Mouse (Mus musculus): ENCODE measurements around the gene Trap1a. TPM values are rescaled to one million over a fixed set of nuclear protein-coding genes. Genes with fewer than 3 reads are reported as not detected.
"Not testable (repeated sequence)": the region's sequence is repeated elsewhere in the genome, so short reads cannot be mapped to it uniquely, and the experiment has no call there.

The Trap1a gene
- polyA plus RNA-seq (2015; fragmentation: Nextera tagmentation; extraction: Ambion mirVana), result not detected in 2 replicates

GRCm38 (mm10) chrX:139333263-139333994 is at the start of gene Trap1a:
TSS of gene Trap1a (plus strand) at chrX:139333683.
- no peak for ATAC-seq (replicated peaks; ENCODE audit: extremely low read depth, insufficient read depth, low FRiP score)
- Histone ChIP-seq H3K9ac (ENCODE audit: low read length) (no peak within 1 kb of the TSS), H3K4me1 (ENCODE audit: control insufficient read depth, insufficient read depth, low read length) (no peaks in the 10 kb centered on the region), H3K27me3 (ENCODE audit: control insufficient read depth, insufficient read depth, low read length) (no peaks in the 10 kb centered on the region; the same call in 1 of the 2 replicates), H3K4me3 (ENCODE audit: low read length) (no peak within 1 kb of the TSS), H3K9me3 (replicated peaks; ENCODE audit: control insufficient read depth, low read length) (no peaks in the 10 kb centered on the region; the same call in 1 of the 2 replicates), H3K27ac (ENCODE audit: low read length) (no peak within 1 kb of the TSS), H3K36me3 (ENCODE audit: control insufficient read depth, insufficient read depth) (no peaks in the 10 kb centered on the region), H3K4me2 (ENCODE audit: low read depth, low read length) (no peak within 1 kb of the TSS)
- 88% methylated on average over 24 of the region's 24 CpGs for WGBS

GRCm38 (mm10) chrX:139293114-139293513 is 40.4 kb upstream of the Trap1a start:
- H3K4me1 ChIP-seq (ENCODE audit: control insufficient read depth, insufficient read depth, low read length), result no peaks in the 10 kb centered on the region
- no peaks in the 10 kb centered on the region for H3K36me3 ChIP-seq (ENCODE audit: control insufficient read depth, insufficient read depth)
- WGBS, result 74% methylated on average over 2 of the region's 2 CpGs
- no peak for ATAC-seq (replicated peaks; ENCODE audit: extremely low read depth, insufficient read depth, low FRiP score)
- H3K4me3 ChIP-seq (ENCODE audit: low read length), result no peak overlapping the region
- H3K27ac ChIP-seq (ENCODE audit: low read length), result no peak overlapping the region
- H3K27me3 ChIP-seq (ENCODE audit: control insufficient read depth, insufficient read depth, low read length), result no peaks in the 10 kb centered on the region
- H3K4me2 ChIP-seq (ENCODE audit: low read depth, low read length), result no peak overlapping the region
- H3K9ac ChIP-seq (ENCODE audit: low read length), result no peak overlapping the region
- no peaks in the 10 kb centered on the region for H3K9me3 ChIP-seq (replicated peaks; ENCODE audit: control insufficient read depth, low read length)

GRCm38 (mm10) chrX:139295325-139295724 is 38.2 kb upstream of the Trap1a start:
- Histone ChIP-seq H3K9me3 (replicated peaks; ENCODE audit: control insufficient read depth, low read length) (no peaks in the 10 kb centered on the region), H3K4me2 (ENCODE audit: low read depth, low read length) (no peak overlapping the region), H3K4me1 (ENCODE audit: control insufficient read depth, insufficient read depth, low read length) (no peaks in the 10 kb centered on the region), H3K27me3 (ENCODE audit: control insufficient read depth, insufficient read depth, low read length) (no peaks in the 10 kb centered on the region), H3K36me3 (ENCODE audit: control insufficient read depth, insufficient read depth) (no peaks in the 10 kb centered on the region), H3K4me3 (ENCODE audit: low read length) (no peak overlapping the region), H3K9ac (ENCODE audit: low read length) (no peak overlapping the region), H3K27ac (ENCODE audit: low read length) (no peak overlapping the region)
- 53% methylated on average over 1 of the region's 1 CpGs for WGBS
- no peak for ATAC-seq (replicated peaks; ENCODE audit: extremely low read depth, insufficient read depth, low FRiP score)

GRCm38 (mm10) chrX:139317356-139317755 is 16.1 kb upstream of the Trap1a start:
- H3K27me3 ChIP-seq (ENCODE audit: control insufficient read depth, insufficient read depth, low read length); H3K4me2 ChIP-seq (ENCODE audit: low read depth, low read length); H3K9me3 ChIP-seq (replicated peaks; ENCODE audit: control insufficient read depth, low read length); H3K36me3 ChIP-seq (ENCODE audit: control insufficient read depth, insufficient read depth); ATAC-seq (replicated peaks; ENCODE audit: extremely low read depth, insufficient read depth, low FRiP score); H3K4me1 ChIP-seq (ENCODE audit: control insufficient read depth, insufficient read depth, low read length); H3K9ac ChIP-seq (ENCODE audit: low read length); H3K4me3 ChIP-seq (ENCODE audit: low read length); H3K27ac ChIP-seq (ENCODE audit: low read length): not testable (repeated sequence)
- WGBS, result 71% methylated on average over 5 of the region's 5 CpGs

- Histone ChIP-seq H3K4me3 (ENCODE audit: low read length) (no peak overlapping the region), H3K27me3 (ENCODE audit: control insufficient read depth, insufficient read depth, low read length) (no peaks in the 10 kb centered on the region), H3K36me3 (ENCODE audit: control insufficient read depth, insufficient read depth) (no peaks in the 10 kb centered on the region), H3K9me3 (replicated peaks; ENCODE audit: control insufficient read depth, low read length) (no peaks in the 10 kb centered on the region; the same call in 1 of the 2 replicates), H3K4me2 (ENCODE audit: low read depth, low read length) (no peak overlapping the region), H3K27ac (ENCODE audit: low read length) (no peak overlapping the region), H3K4me1 (ENCODE audit: control insufficient read depth, insufficient read depth, low read length) (no peaks in the 10 kb centered on the region), H3K9ac (ENCODE audit: low read length) (no peak overlapping the region)
- no peak for ATAC-seq (replicated peaks; ENCODE audit: extremely low read depth, insufficient read depth, low FRiP score)
- WGBS, result 88% methylated on average over 9 of the region's 9 CpGs
These were observed 900 bp upstream of the Trap1a start for GRCm38 (mm10) chrX:139332583-139332982.

- Histone ChIP-seq H3K27ac (ENCODE audit: low read length) (no peak overlapping the region), H3K27me3 (ENCODE audit: control insufficient read depth, insufficient read depth, low read length) (no peaks in the 10 kb centered on the region; the same call in 1 of the 2 replicates), H3K4me2 (ENCODE audit: low read depth, low read length) (no peak overlapping the region), H3K36me3 (ENCODE audit: control insufficient read depth, insufficient read depth) (no peaks in the 10 kb centered on the region), H3K9ac (ENCODE audit: low read length) (no peak overlapping the region), H3K4me3 (ENCODE audit: low read length) (no peak overlapping the region), H3K4me1 (ENCODE audit: control insufficient read depth, insufficient read depth, low read length) (no peaks in the 10 kb centered on the region), H3K9me3 (replicated peaks; ENCODE audit: control insufficient read depth, low read length) (no peaks in the 10 kb centered on the region; the same call in 1 of the 2 replicates)
- 83% methylated on average over 14 of the region's 14 CpGs for WGBS
- ATAC-seq (replicated peaks; ENCODE audit: extremely low read depth, insufficient read depth, low FRiP score), result no peak
These were observed 1.3 kb downstream of the Trap1a start for GRCm38 (mm10) chrX:139334504-139335418.

GRCm38 (mm10) chrX:139335419-139336074 is 2.1 kb downstream of the Trap1a start:
- 50% methylated on average over 3 of the region's 3 CpGs for WGBS
- Histone ChIP-seq H3K27ac (ENCODE audit: low read length) (no peak overlapping the region), H3K4me3 (ENCODE audit: low read length) (no peak overlapping the region), H3K9ac (ENCODE audit: low read length) (no peak overlapping the region), H3K4me2 (ENCODE audit: low read depth, low read length) (no peak overlapping the region), H3K4me1 (ENCODE audit: control insufficient read depth, insufficient read depth, low read length) (no peaks in the 10 kb centered on the region), H3K27me3 (ENCODE audit: control insufficient read depth, insufficient read depth, low read length) (no peaks in the 10 kb centered on the region; the same call in 1 of the 2 replicates), H3K9me3 (replicated peaks; ENCODE audit: control insufficient read depth, low read length) (no peaks in the 10 kb centered on the region; the same call in 1 of the 2 replicates), H3K36me3 (ENCODE audit: control insufficient read depth, insufficient read depth) (no peaks in the 10 kb centered on the region)
- no peak for ATAC-seq (replicated peaks; ENCODE audit: extremely low read depth, insufficient read depth, low FRiP score)

- Histone ChIP-seq H3K27me3 (ENCODE audit: control insufficient read depth, insufficient read depth, low read length) (no peaks in the 10 kb centered on the region; the same call in 1 of the 2 replicates), H3K9ac (ENCODE audit: low read length) (no peak overlapping the region), H3K27ac (ENCODE audit: low read length) (no peak overlapping the region), H3K4me1 (ENCODE audit: control insufficient read depth, insufficient read depth, low read length) (no peaks in the 10 kb centered on the region), H3K9me3 (replicated peaks; ENCODE audit: control insufficient read depth, low read length) (no peaks in the 10 kb centered on the region), H3K4me3 (ENCODE audit: low read length) (no peak overlapping the region), H3K4me2 (ENCODE audit: low read depth, low read length) (no peak overlapping the region), H3K36me3 (ENCODE audit: control insufficient read depth, insufficient read depth) (no peaks in the 10 kb centered on the region)
- ATAC-seq (replicated peaks; ENCODE audit: extremely low read depth, insufficient read depth, low FRiP score), result no peak
- 85% methylated on average over 4 of the region's 4 CpGs for WGBS
These were observed 6.1 kb downstream of the Trap1a start for GRCm38 (mm10) chrX:139339553-139339952.
